Mouse (Mus musculus): ENCODE measurements around the gene Nkpd1. TPM values are rescaled to one million over a fixed set of nuclear protein-coding genes. Genes with fewer than 3 reads are reported as not detected.
A peak's percentile ranks its signal among the peaks of the same experiment; 100 is the strongest.

The Nkpd1 gene
- polyA plus RNA-seq, 1 experiment from 2014 or later = not detected

DNA sequence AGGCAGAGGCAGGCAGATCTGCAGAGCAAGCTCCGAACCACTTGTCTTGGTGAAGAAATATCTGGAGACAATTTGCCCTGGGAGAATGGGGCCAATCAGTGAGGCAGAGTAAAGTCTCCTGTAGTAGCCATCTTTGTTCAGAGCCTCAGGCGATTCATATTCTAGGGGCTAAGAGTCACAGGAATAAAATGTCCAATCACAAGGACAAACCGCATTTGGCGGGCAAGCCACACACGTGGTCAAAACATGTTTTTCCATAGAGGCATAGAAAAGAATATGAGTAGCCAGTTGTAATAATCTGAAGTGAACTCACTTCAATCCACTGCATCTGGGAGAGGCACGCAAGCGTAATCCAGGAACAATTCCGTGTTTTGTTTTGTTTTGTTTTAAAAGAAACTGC lies 34.4 kb upstream of the Nkpd1 start:
- no peak for DNase-seq (ENCODE audit: low spot score)
- 86% methylated on average over 8 of the region's 8 CpGs for WGBS
- H3K4me2 ChIP-seq (ENCODE audit: low read depth, low read length) = no peak overlapping the region
- peaks cover 3% of the 10 kb centered on the region; the same call in 1 of the 2 replicates for H3K27me3 ChIP-seq (ENCODE audit: control insufficient read depth, insufficient read depth, low read length)
- no peak for ATAC-seq (replicated peaks; ENCODE audit: insufficient number of reproducible peaks, low FRiP score, low TSS enrichment, low read depth)
- no peaks in the 10 kb centered on the region for H3K4me1 ChIP-seq (ENCODE audit: control insufficient read depth, insufficient read depth, low read length)
- no peak overlapping the region for H3K27ac ChIP-seq (replicated peaks; ENCODE audit: low read depth, low read length)
- H3K9ac ChIP-seq (replicated peaks; ENCODE audit: low read length) = no peak overlapping the region
- H3K9me3 ChIP-seq (replicated peaks; ENCODE audit: control insufficient read depth, low read length) = no peaks in the 10 kb centered on the region
- H3K4me3 ChIP-seq (ENCODE audit: low read depth, low read length) = no peak overlapping the region
- no peaks in the 10 kb centered on the region for H3K36me3 ChIP-seq (replicated peaks; ENCODE audit: control insufficient read depth, insufficient read depth, low read depth, low read length)

DNA sequence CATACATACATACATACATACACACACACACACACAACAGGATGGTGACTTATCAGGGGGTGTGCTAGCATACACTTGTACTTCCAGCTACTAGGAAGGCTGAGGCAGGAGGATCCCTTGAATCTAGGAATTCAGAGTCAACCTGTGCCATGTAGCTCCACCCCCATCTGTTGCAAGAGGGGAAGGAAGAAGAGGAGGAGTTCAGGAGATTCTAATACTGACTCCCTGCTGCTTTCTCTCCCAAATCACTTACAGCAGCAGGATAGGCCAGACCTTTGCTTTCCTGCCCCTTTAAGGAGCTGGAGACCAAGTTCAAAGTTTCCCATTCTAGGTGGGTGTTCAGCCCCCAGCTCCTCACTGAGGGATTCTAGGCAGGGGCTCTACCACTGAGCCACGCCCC lies 32.1 kb upstream of the Nkpd1 start:
- Histone ChIP-seq H3K36me3 (replicated peaks; ENCODE audit: control insufficient read depth, insufficient read depth, low read depth, low read length) (no peaks in the 10 kb centered on the region), H3K4me3 (ENCODE audit: low read depth, low read length) (no peak overlapping the region), H3K4me1 (ENCODE audit: control insufficient read depth, insufficient read depth, low read length) (no peaks in the 10 kb centered on the region; the same call in 1 of the 2 replicates), H3K27me3 (ENCODE audit: control insufficient read depth, insufficient read depth, low read length) (peaks cover 20% of the 10 kb centered on the region), H3K27ac (replicated peaks; ENCODE audit: low read depth, low read length) (no peak overlapping the region), H3K9ac (replicated peaks; ENCODE audit: low read length) (no peak overlapping the region), H3K9me3 (replicated peaks; ENCODE audit: control insufficient read depth, low read length) (no peaks in the 10 kb centered on the region), H3K4me2 (ENCODE audit: low read depth, low read length) (no peak overlapping the region)
- no peak for ATAC-seq (replicated peaks; ENCODE audit: insufficient number of reproducible peaks, low FRiP score, low TSS enrichment, low read depth)
- no peak for DNase-seq (ENCODE audit: low spot score)
- WGBS = 80% methylated on average over 1 of the region's 1 CpGs

DNA sequence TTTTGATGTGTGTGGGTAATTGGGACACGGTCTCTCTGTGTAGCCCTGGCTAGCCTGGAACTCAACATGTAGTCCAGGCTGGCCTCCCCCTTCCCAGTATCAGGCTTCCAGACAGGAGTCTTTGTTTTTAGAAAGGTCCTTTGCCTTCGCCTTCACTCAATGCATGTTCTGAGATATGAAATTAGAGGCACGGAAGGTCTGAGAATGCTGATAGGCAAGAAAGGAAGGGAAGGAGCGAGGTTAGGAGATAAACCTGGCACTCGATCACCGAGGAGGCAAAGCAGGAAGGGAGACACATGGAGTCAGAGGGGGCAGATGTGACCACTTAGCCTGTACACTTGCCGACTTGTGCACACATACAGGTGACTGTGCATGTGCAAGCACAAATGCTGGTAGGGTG lies 31.1 kb upstream of the Nkpd1 start:
- ATAC-seq (replicated peaks; ENCODE audit: insufficient number of reproducible peaks, low FRiP score, low TSS enrichment, low read depth) = no peak
- Histone ChIP-seq H3K36me3 (replicated peaks; ENCODE audit: control insufficient read depth, insufficient read depth, low read depth, low read length) (no peaks in the 10 kb centered on the region), H3K4me2 (ENCODE audit: low read depth, low read length) (no peak overlapping the region), H3K4me1 (ENCODE audit: control insufficient read depth, insufficient read depth, low read length) (no peaks in the 10 kb centered on the region; the same call in 1 of the 2 replicates), H3K4me3 (ENCODE audit: low read depth, low read length) (no peak overlapping the region), H3K27ac (replicated peaks; ENCODE audit: low read depth, low read length) (no peak overlapping the region), H3K9ac (replicated peaks; ENCODE audit: low read length) (no peak overlapping the region), H3K9me3 (replicated peaks; ENCODE audit: control insufficient read depth, low read length) (no peaks in the 10 kb centered on the region), H3K27me3 (ENCODE audit: control insufficient read depth, insufficient read depth, low read length) (peaks cover 30% of the 10 kb centered on the region)
- no peak for DNase-seq (ENCODE audit: low spot score)
- 91% methylated on average over 7 of the region's 7 CpGs for WGBS

DNA sequence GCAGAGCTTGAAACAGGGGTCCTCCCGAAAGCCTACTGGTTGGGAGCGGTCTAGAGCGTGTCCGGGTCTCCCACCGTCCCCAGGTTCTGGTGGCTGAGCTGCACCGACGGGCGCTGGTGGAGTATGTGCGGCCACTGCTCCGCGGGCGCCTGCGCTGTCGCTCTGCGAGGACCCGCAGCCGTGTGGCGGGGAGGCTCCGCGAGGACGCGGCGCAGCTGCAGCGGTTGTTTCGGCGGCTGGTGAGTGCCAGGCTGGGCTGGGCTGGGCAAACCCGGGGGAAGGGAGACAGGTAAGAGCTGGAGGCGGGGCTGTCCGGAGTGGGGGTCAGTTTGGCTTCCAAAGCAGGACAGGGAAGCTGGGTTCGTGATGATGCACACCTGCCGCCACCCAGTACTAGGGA lies 28.1 kb upstream of the Nkpd1 start:
- Histone ChIP-seq H3K36me3 (replicated peaks; ENCODE audit: control insufficient read depth, insufficient read depth, low read depth, low read length) (no peaks in the 10 kb centered on the region), H3K4me1 (ENCODE audit: control insufficient read depth, insufficient read depth, low read length) (no peaks in the 10 kb centered on the region; the same call in 1 of the 2 replicates), H3K9me3 (replicated peaks; ENCODE audit: control insufficient read depth, low read length) (no peaks in the 10 kb centered on the region), H3K9ac (replicated peaks; ENCODE audit: low read length) (no peak overlapping the region), H3K4me2 (ENCODE audit: low read depth, low read length) (peak overlapping the region; percentile 25), H3K27me3 (ENCODE audit: control insufficient read depth, insufficient read depth, low read length) (peaks cover 31% of the 10 kb centered on the region), H3K4me3 (ENCODE audit: low read depth, low read length) (peak overlapping the region; percentile 14; the same call in 1 of the 2 replicates), H3K27ac (replicated peaks; ENCODE audit: low read depth, low read length) (no peak overlapping the region)
- DNase-seq (ENCODE audit: low spot score) = no peak
- no peak for ATAC-seq (replicated peaks; ENCODE audit: insufficient number of reproducible peaks, low FRiP score, low TSS enrichment, low read depth)
- WGBS = 3% methylated on average over 31 of the region's 31 CpGs

DNA sequence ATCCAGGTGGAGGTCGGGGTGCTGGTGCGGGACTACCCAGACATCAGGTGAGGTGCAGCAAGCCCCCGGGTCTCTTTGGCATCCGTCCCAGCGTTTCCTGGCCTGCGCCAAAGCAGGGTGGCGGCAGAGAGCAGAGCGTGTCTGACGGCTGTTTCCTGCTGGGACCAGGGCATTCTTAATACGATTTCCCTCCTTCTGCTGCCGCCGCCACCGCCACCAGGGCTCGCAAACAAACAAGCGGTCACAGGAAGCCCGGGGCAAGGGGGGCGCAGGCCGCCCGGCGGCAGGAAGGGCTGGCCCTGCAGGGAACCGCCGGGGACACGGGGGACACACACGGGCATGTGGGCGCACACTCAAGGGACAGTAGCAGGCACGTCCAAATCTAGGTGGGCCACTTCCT lies 25.9 kb upstream of the Nkpd1 start:
- Histone ChIP-seq H3K27ac (replicated peaks; ENCODE audit: low read depth, low read length) (no peak overlapping the region), H3K27me3 (ENCODE audit: control insufficient read depth, insufficient read depth, low read length) (peaks cover 31% of the 10 kb centered on the region), H3K9me3 (replicated peaks; ENCODE audit: control insufficient read depth, low read length) (no peaks in the 10 kb centered on the region), H3K4me2 (ENCODE audit: low read depth, low read length) (peak overlapping the region; percentile 39), H3K4me1 (ENCODE audit: control insufficient read depth, insufficient read depth, low read length) (no peaks in the 10 kb centered on the region; the same call in 1 of the 2 replicates), H3K4me3 (ENCODE audit: low read depth, low read length) (0 out of 2 replicates have a peak overlapping the region, but pooled peaks have one; percentile 3), H3K9ac (replicated peaks; ENCODE audit: low read length) (peak overlapping the region; percentile 39; the same call in 1 of the 2 replicates), H3K36me3 (replicated peaks; ENCODE audit: control insufficient read depth, insufficient read depth, low read depth, low read length) (no peaks in the 10 kb centered on the region)
- ATAC-seq (replicated peaks; ENCODE audit: insufficient number of reproducible peaks, low FRiP score, low TSS enrichment, low read depth) (no peak), DNase-seq (ENCODE audit: low spot score) (peak; percentile 33)
- 5% methylated on average over 26 of the region's 26 CpGs for WGBS

DNA sequence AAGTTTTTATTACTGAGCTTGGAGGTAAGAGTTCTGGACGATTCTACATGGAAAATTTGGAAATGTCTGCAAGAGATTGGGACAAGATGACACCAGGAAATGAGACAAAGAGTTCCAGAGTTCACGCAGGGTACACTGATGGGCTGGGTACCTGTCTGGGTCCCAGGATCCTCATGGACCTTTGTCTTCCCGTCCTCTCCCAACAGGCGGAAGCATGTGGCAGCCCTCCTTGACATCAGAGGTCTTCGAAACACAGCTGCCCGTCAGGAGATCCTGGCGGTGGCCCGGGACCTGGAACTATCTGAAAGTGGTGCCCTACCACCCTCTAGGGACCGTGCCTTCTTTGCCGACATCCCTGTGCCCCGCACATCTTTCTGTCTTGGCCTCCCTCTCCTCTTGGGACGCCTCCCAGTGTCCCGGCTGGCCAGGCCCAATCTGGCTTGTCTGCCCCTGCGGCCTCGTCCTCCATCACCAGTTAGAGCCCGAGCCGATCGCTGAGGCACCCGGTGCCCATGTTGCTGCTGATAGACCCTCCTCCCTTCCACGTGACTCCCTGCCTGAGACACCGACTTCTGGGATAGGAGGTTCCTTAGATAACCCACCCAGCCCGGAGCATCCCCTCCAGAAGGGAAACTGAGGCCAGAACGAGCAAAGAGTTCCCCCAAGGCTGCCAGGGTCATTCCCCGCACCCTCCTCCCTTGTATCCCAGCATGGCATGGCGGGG lies 22.7 kb upstream of the Nkpd1 start:
- H3K27ac ChIP-seq (replicated peaks; ENCODE audit: low read depth, low read length) = no peak overlapping the region
- no peak overlapping the region for H3K4me3 ChIP-seq (ENCODE audit: low read depth, low read length)
- no peak for DNase-seq (ENCODE audit: low spot score)
- no peak overlapping the region for H3K9ac ChIP-seq (replicated peaks; ENCODE audit: low read length)
- 86% methylated on average over 25 of the region's 25 CpGs for WGBS
- no peak for ATAC-seq (replicated peaks; ENCODE audit: insufficient number of reproducible peaks, low FRiP score, low TSS enrichment, low read depth)
- no peaks in the 10 kb centered on the region for H3K4me1 ChIP-seq (ENCODE audit: control insufficient read depth, insufficient read depth, low read length)
- H3K4me2 ChIP-seq (ENCODE audit: low read depth, low read length) = no peak overlapping the region
- H3K27me3 ChIP-seq (ENCODE audit: control insufficient read depth, insufficient read depth, low read length) = peaks cover 15% of the 10 kb centered on the region
- no peaks in the 10 kb centered on the region for H3K36me3 ChIP-seq (replicated peaks; ENCODE audit: control insufficient read depth, insufficient read depth, low read depth, low read length)
- H3K9me3 ChIP-seq (replicated peaks; ENCODE audit: control insufficient read depth, low read length) = no peaks in the 10 kb centered on the region

DNA sequence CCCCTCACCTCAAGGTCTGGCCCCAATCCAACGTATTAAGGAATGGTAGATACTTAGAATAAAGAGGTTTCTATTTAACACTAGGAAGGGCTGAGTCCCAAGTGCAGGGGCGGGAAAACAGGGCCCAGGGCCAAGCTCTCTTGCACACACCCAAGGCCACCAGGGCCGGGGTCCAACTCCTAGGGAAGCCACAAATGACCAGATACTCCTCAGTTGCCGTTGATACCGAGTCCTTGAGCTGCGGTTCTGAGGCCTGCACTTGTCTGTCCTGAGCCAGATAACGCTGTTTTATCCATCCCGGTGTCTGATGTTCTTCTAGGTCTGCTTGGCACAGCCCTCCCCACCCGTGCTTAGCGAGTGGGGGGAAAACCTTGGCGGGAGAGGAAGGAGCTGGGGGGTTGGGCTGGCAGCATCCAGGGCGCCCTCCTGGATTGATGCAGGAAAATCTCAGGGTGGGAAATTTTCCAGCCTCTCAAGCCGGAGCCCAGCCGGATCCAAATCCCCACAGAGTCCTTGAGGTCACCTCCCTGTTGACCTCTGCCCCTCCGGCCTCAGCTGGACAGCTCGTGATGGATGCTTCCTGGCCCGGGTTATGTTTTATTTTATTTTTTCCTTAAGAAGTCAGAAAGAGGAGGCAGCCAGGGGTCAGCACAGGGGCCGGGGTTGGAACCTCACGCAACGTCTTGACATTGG lies 22.0 kb upstream of the Nkpd1 start:
- Histone ChIP-seq H3K4me2 (ENCODE audit: low read depth, low read length) (no peak overlapping the region), H3K27me3 (ENCODE audit: control insufficient read depth, insufficient read depth, low read length) (peaks cover 10% of the 10 kb centered on the region), H3K36me3 (replicated peaks; ENCODE audit: control insufficient read depth, insufficient read depth, low read depth, low read length) (no peaks in the 10 kb centered on the region), H3K9me3 (replicated peaks; ENCODE audit: control insufficient read depth, low read length) (no peaks in the 10 kb centered on the region), H3K4me1 (ENCODE audit: control insufficient read depth, insufficient read depth, low read length) (no peaks in the 10 kb centered on the region), H3K27ac (replicated peaks; ENCODE audit: low read depth, low read length) (no peak overlapping the region), H3K9ac (replicated peaks; ENCODE audit: low read length) (no peak overlapping the region), H3K4me3 (ENCODE audit: low read depth, low read length) (no peak overlapping the region)
- ATAC-seq (replicated peaks; ENCODE audit: insufficient number of reproducible peaks, low FRiP score, low TSS enrichment, low read depth) (no peak), DNase-seq (ENCODE audit: low spot score) (no peak)
- 51% methylated on average over 20 of the region's 20 CpGs for WGBS

DNA sequence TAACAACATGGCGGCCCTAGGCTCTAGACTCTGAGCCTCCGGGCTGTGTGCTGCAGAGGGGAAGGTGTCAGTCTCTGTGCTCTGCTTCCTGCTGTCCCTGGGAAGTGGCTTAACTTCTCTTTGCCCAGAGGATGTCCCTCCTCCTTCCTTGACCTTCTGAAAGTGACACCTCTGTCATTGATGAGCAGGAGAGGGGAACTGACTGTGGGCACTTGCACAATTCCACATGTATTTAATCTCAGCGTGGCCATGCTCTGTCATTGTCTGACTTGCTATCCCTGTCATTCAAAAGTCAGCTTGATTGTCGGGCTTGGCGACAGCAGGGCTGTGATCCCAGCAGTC lies 21.5 kb upstream of the Nkpd1 start:
- Histone ChIP-seq H3K4me2 (ENCODE audit: low read depth, low read length) (no peak overlapping the region), H3K36me3 (replicated peaks; ENCODE audit: control insufficient read depth, insufficient read depth, low read depth, low read length) (no peaks in the 10 kb centered on the region), H3K27ac (replicated peaks; ENCODE audit: low read depth, low read length) (no peak overlapping the region), H3K9me3 (replicated peaks; ENCODE audit: control insufficient read depth, low read length) (no peaks in the 10 kb centered on the region), H3K4me1 (ENCODE audit: control insufficient read depth, insufficient read depth, low read length) (no peaks in the 10 kb centered on the region), H3K9ac (replicated peaks; ENCODE audit: low read length) (no peak overlapping the region), H3K27me3 (ENCODE audit: control insufficient read depth, insufficient read depth, low read length) (peaks cover 5% of the 10 kb centered on the region), H3K4me3 (ENCODE audit: low read depth, low read length) (no peak overlapping the region)
- DNase-seq (ENCODE audit: low spot score) = no peak
- ATAC-seq (replicated peaks; ENCODE audit: insufficient number of reproducible peaks, low FRiP score, low TSS enrichment, low read depth) = no peak
- WGBS = 48% methylated on average over 5 of the region's 5 CpGs

Data from embryonic facial prominence, embryonic 11.5 days (tissue).